8 mouse cellular contexts compared by ENCODE assay signal in genomic region chr4:104911685-104912084, GRCm38 (mm10). TPM values are rescaled to one million over a fixed set of nuclear protein-coding genes. Genes with fewer than 3 reads are reported as not detected.
A peak's percentile ranks its signal among the peaks of the same experiment; 100 is the strongest.
DNase-seq lines count a peak whose midpoint lies in the region; ATAC-seq and TF ChIP-seq lines count a peak whose summit lies in the region.

No protein-coding gene starts in this region.

- no peak for ATAC-seq in monocyte, adult 5-6 weeks (replicated peaks; ENCODE audit: insufficient number of reproducible peaks, low FRiP score, low TSS enrichment, poor library complexity, severe bottlenecking)
- no peak; the same call in 1 of the 2 replicates for ATAC-seq in limb, embryonic 11.5 days (ENCODE audit: insufficient number of reproducible peaks, low FRiP score, low TSS enrichment, low read depth)

- no peak overlapping the region for H3K4me3 ChIP-seq in gastrocnemius, adult 2 months
- no peak overlapping the region for H3K4me3 ChIP-seq in kidney, adult 2 months (ENCODE audit: insufficient read depth, low read depth, low read length)
- no peak overlapping the region for H3K4me3 ChIP-seq in limb, embryonic 11.5 days (ENCODE audit: low read depth, low read length)

- DNase-seq in monocyte, adult 2 months (ENCODE audit: low read depth in 1 of 2, low spot score in 2 of 2), result peak; percentile 16 to 21
- DNase-seq in cerebellum, adult 8-10 months, result peak; percentile 53
- DNase-seq in gastrocnemius, adult 2 months, result peak; percentile 83
- DNase-seq in kidney, adult 2 months, result peak; percentile 78
- DNase-seq in limb, embryonic 11.5 days (ENCODE audit: low spot score), result peak; percentile 85
- DNase-seq in ovary, adult 18-20 months (ENCODE audit: low spot score), result peak; percentile 45
- peak; percentile 26 to 40 for DNase-seq in thymus, postnatal 36 days

- no peaks in the 10 kb centered on the region for H3K9me3 ChIP-seq in limb, embryonic 11.5 days (ENCODE audit: control insufficient read depth, low read length)

- H3K4me2 ChIP-seq in limb, embryonic 11.5 days (ENCODE audit: low read depth, severe bottlenecking), result no peak overlapping the region

- no peak overlapping the region for H3K27ac ChIP-seq in gastrocnemius, adult 2 months
- H3K27ac ChIP-seq in kidney, adult 2 months (ENCODE audit: insufficient read depth, low read depth, low read length), result no peak overlapping the region
- H3K27ac ChIP-seq in limb, embryonic 11.5 days (replicated peaks; ENCODE audit: low read depth, low read length), result no peak overlapping the region

- no peaks in the 10 kb centered on the region for H3K4me1 ChIP-seq in kidney, adult 2 months (ENCODE audit: control insufficient read depth, insufficient read depth, low read length)
- H3K4me1 ChIP-seq in limb, embryonic 11.5 days (ENCODE audit: control insufficient read depth, insufficient read depth, low read length), result 0 out of 2 replicates have a peak, but pooled peaks cover 4% of the 10 kb centered on the region

- H3K36me3 ChIP-seq in kidney, adult 2 months (ENCODE audit: control insufficient read depth, insufficient read depth, low read length), result no peaks in the 10 kb centered on the region
- H3K36me3 ChIP-seq in limb, embryonic 11.5 days (ENCODE audit: control insufficient read depth, insufficient read depth, low read length), result no peaks in the 10 kb centered on the region

- 26% methylated on average over 7 of the region's 7 CpGs for WGBS in kidney, adult 2 months
- WGBS in limb, embryonic 11.5 days, result 25% methylated on average over 7 of the region's 7 CpGs

- intact Hi-C loops in gastrocnemius, adult 2 months (cut with DNase I), result loop anchor here (5.0 kb wide), 2 partner anchors 211 to 1316 kb away; no protein-coding TSS in a partner anchor

- no peak for TF ChIP-seq POLR2A in kidney, adult 2 months (IDR thresholded peaks at IDR 0.05; ENCODE audit: low read depth, low read length)

- TF ChIP-seq CTCF in gastrocnemius, adult 2 months (IDR thresholded peaks at IDR 0.05), result peak; percentile 91
- peak; percentile 87 for TF ChIP-seq CTCF in kidney, adult 2 months (conservative IDR thresholded peaks at IDR 0.05; ENCODE audit: insufficient read depth, insufficient read length, low read depth, low read length)

- no peak overlapping the region for H3K9ac ChIP-seq in limb, embryonic 11.5 days (ENCODE audit: low read length)

- H3K27me3 ChIP-seq in kidney, adult 2 months (replicated peaks; ENCODE audit: control insufficient read depth, insufficient read depth, low read length), result no peaks in the 10 kb centered on the region
- H3K27me3 ChIP-seq in limb, embryonic 11.5 days (ENCODE audit: control insufficient read depth, insufficient read depth, low read length), result peaks cover 5% of the 10 kb centered on the region

RNA-seq across cellular contexts. Expression of gene Fyb2, which starts 1.6 kb away (rescaled TPM):
- total RNA-seq in monocyte, adult 5-6 weeks (2017), result not detected in 3 replicates
- under 1 TPM; 0.08 to 0.25 TPM for total RNA-seq in gastrocnemius, adult 2 months (2021)
- 0.41 and 0.48 TPM in 2 replicates for polyA plus RNA-seq in kidney, adult 2 months (2012; rRNA removed)
- polyA plus RNA-seq in limb, embryonic 11.5 days (2014; fragmentation: Nextera tagmentation; extraction: Ambion mirVana), result 0.08 TPM in 1 of 2 replicates, not detected in the other

RNA-seq across cellular contexts. Expression of gene C8a, which starts 35.5 kb away (rescaled TPM):
- total RNA-seq in monocyte, adult 5-6 weeks (2017), result 0.53 TPM in 1 of 3 replicates, not detected in the others
- total RNA-seq in gastrocnemius, adult 2 months (2021), result not detected
- polyA plus RNA-seq in kidney, adult 2 months (2012; rRNA removed), result 10.4 and 14.4 TPM in 2 replicates
- not detected in 2 replicates for polyA plus RNA-seq in limb, embryonic 11.5 days (2014; fragmentation: Nextera tagmentation; extraction: Ambion mirVana)

RNA-seq across cellular contexts. Expression of gene Gm17662, which starts 54.6 kb away (rescaled TPM):
- not detected in 3 replicates for total RNA-seq in monocyte, adult 5-6 weeks (2017)
- total RNA-seq in gastrocnemius, adult 2 months (2021), result not detected
- polyA plus RNA-seq in kidney, adult 2 months (2012; rRNA removed), result not detected in 2 replicates
- not detected in 2 replicates for polyA plus RNA-seq in limb, embryonic 11.5 days (2014; fragmentation: Nextera tagmentation; extraction: Ambion mirVana)

Comparison
In these comparisons a context has a peak if more than half of its experiments do, and no peak if none do; other contexts are left out.
1. DNase-seq: peak in every context shown above with its lines; median percentile 85 in limb, embryonic 11.5 days; 83 in gastrocnemius, adult 2 months; 78 in kidney, adult 2 months; 53 in cerebellum, adult 8-10 months; 45 in ovary, adult 18-20 months; 33 in thymus, postnatal 36 days; 18 in monocyte, adult 2 months.